In genomic region chr16:42647762-42648161, GRCm38 (mm10) we compare ENCODE assay signal across 21 mouse cellular contexts.
A peak's percentile ranks its signal among the peaks of the same experiment; 100 is the strongest.
DNase-seq lines count a peak whose midpoint lies in the region; ATAC-seq lines count a peak whose summit lies in the region.
"Had no signal": no experiment of that assay in that cellular context is flagged by ENCODE, and none has a peak within 500 bp of the region (broad histone marks: within the 10 kb centered on the region; RNA-seq: fewer than 3 reads in every experiment).

No protein-coding gene starts in this region.

- H3K36me3 ChIP-seq in heart, embryonic 10.5 days, result no peaks in the 10 kb centered on the region
- no peaks in the 10 kb centered on the region for H3K36me3 ChIP-seq in midbrain, embryonic 11.5 days (ENCODE audit: control insufficient read depth, insufficient read depth, low read length)
- H3K36me3 ChIP-seq in midbrain, embryonic 16.5 days (ENCODE audit: control insufficient read depth, insufficient read depth, low read length), result no peaks in the 10 kb centered on the region
- H3K36me3 ChIP-seq: G1E had no signal

- ATAC-seq in midbrain, embryonic 11.5 days (ENCODE audit: low FRiP score), result no peak
- ATAC-seq in midbrain, embryonic 16.5 days, result no peak
- ATAC-seq: activated CD4-positive, CD25-positive, alpha-beta regulatory T cell, adult 4 months; CD4-positive, CD25-positive, alpha-beta regulatory T cell, adult 4 months; Patski had no signal

- H3K4me2 ChIP-seq in midbrain, embryonic 11.5 days, result no peak overlapping the region
- no peak overlapping the region for H3K4me2 ChIP-seq in midbrain, embryonic 16.5 days (ENCODE audit: low read length)

- peak; percentile 62 for DNase-seq in heart, adult 11 months
- DNase-seq in heart, postnatal 4 days, result no peak
- peak; percentile 72 for DNase-seq in heart, embryonic 10.5 days (ENCODE audit: low spot score)
- DNase-seq in heart, adult 9 months (ENCODE audit: low spot score in 2 of 2), result no peak
- peak; percentile 26 for DNase-seq in midbrain, embryonic 11.5 days (ENCODE audit: low spot score, missing footprints)
- DNase-seq: adrenal gland, adult 2 months; adrenal gland, adult 8-10 months; adrenal gland, postnatal 10 days; adrenal gland, postnatal 14 days; adrenal gland, postnatal 25 days; adrenal gland, postnatal 36 days; B cell, adult 2 months; cerebellum, adult 11 months; cerebellum, adult 11-12 months; cerebellum, adult 18-20 months had no signal

- H3K9me3 ChIP-seq in heart, embryonic 10.5 days, result no peaks in the 10 kb centered on the region
- no peaks in the 10 kb centered on the region for H3K9me3 ChIP-seq in midbrain, embryonic 11.5 days (ENCODE audit: control insufficient read depth, low read length)
- no peaks in the 10 kb centered on the region for H3K9me3 ChIP-seq in midbrain, embryonic 16.5 days (replicated peaks; ENCODE audit: control insufficient read depth, low read length, poor library complexity, severe bottlenecking)

- WGBS in heart, embryonic 10.5 days, result 84% methylated on average over 5 of the region's 5 CpGs
- 92% methylated on average over 5 of the region's 5 CpGs for WGBS in midbrain, embryonic 11.5 days
- WGBS in midbrain, embryonic 16.5 days, result 92% methylated on average over 5 of the region's 5 CpGs

- no peak overlapping the region for H3K9ac ChIP-seq in midbrain, embryonic 11.5 days (ENCODE audit: low read length)
- H3K9ac ChIP-seq in midbrain, embryonic 16.5 days (ENCODE audit: low read depth, low read length), result no peak overlapping the region

- no peak overlapping the region for H3K27ac ChIP-seq in heart, embryonic 10.5 days
- H3K27ac ChIP-seq in midbrain, embryonic 11.5 days (ENCODE audit: low read depth, low read length), result no peak overlapping the region
- H3K27ac ChIP-seq in midbrain, embryonic 16.5 days (ENCODE audit: low read length), result no peak overlapping the region

- H3K4me3 ChIP-seq in heart, embryonic 10.5 days, result no peak overlapping the region
- no peak overlapping the region for H3K4me3 ChIP-seq in midbrain, embryonic 11.5 days (ENCODE audit: low read depth, low read length)
- H3K4me3 ChIP-seq in midbrain, embryonic 16.5 days (ENCODE audit: low read depth, low read length), result no peak overlapping the region

- no peaks in the 10 kb centered on the region for H3K4me1 ChIP-seq in heart, embryonic 10.5 days
- no peaks in the 10 kb centered on the region for H3K4me1 ChIP-seq in midbrain, embryonic 11.5 days (ENCODE audit: control insufficient read depth, insufficient read depth, low read length)
- peaks cover 2% of the 10 kb centered on the region; the same call in 1 of the 2 replicates for H3K4me1 ChIP-seq in midbrain, embryonic 16.5 days (ENCODE audit: control insufficient read depth, insufficient read depth, low read length)

- no peaks in the 10 kb centered on the region for H3K27me3 ChIP-seq in heart, embryonic 10.5 days (ENCODE audit: insufficient read depth, poor library complexity, severe bottlenecking)
- no peaks in the 10 kb centered on the region for H3K27me3 ChIP-seq in midbrain, embryonic 11.5 days (ENCODE audit: control insufficient read depth, insufficient read depth, low read length)
- H3K27me3 ChIP-seq in midbrain, embryonic 16.5 days (ENCODE audit: control insufficient read depth, insufficient read depth, low read depth, low read length), result no peaks in the 10 kb centered on the region
- H3K27me3 ChIP-seq: CH12.LX, Patski had no signal

Comparison
In these comparisons a context has a peak if more than half of its experiments do, and no peak if none do; other contexts are left out.
1. DNase-seq: peak in heart, adult 11 months (single experiment), heart, embryonic 10.5 days (single experiment) and midbrain, embryonic 11.5 days (single experiment); none in heart, postnatal 4 days (single experiment) and heart, adult 9 months (0 of 2).